Mouse (Mus musculus) ovary, postnatal 36 days (tissue): ENCODE measurements at regions not wholly inside any gene's neighbourhood (a gene's known extent, or its start where the extent isn't known, plus 50 kb on each side); places are given as distances from the start of the nearest gene placed in this dataset.
A peak's percentile ranks its signal among the peaks of the same experiment; 100 is the strongest.

ENCODE experiments used
- DNase-seq: peaks from one replicate; pipeline ENCODE4 v3.0.0; 2022; ENCODE audit warnings: low spot score, mixed read lengths

DNA sequence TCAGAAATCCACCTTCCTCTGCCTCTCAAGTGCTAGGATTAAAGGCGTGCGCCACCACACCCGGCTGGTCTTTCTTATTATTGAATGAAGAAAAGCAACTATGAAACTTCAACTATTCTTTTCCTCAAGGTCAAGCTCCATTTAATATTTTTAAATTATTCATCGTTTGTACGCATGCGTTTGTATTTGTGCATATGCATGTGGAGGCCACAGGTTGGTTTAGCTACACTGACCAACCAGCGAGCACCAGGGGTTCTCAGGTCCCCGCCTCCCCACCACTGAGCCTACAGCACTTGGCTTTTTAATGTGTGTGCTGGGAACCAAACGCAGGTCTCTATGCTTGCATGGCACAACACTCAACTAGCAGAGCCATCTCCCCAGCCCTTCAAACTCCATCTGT, 51.0 kb upstream of the Tmem252 start:
- DNase-seq = no peak

DNA sequence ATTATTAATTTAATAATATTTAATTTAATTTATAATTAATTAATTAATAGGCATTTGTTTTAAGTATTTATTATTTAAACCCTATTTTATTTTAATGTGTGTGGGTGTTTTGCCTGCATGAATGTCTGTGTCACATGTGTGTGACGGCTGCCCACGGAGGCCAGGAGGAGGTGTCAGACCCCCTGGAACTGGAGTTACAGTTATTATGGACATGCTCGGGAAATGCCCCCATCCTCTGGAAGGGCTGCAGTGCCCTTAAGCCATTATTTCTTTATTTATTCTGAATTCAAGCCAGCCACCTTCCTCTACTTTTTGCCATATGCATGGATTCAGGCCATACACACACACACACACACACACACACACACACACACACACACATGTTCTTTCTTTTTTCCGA, 51.5 kb upstream of the Tmem252 start:
- DNase-seq = no peak

DNA sequence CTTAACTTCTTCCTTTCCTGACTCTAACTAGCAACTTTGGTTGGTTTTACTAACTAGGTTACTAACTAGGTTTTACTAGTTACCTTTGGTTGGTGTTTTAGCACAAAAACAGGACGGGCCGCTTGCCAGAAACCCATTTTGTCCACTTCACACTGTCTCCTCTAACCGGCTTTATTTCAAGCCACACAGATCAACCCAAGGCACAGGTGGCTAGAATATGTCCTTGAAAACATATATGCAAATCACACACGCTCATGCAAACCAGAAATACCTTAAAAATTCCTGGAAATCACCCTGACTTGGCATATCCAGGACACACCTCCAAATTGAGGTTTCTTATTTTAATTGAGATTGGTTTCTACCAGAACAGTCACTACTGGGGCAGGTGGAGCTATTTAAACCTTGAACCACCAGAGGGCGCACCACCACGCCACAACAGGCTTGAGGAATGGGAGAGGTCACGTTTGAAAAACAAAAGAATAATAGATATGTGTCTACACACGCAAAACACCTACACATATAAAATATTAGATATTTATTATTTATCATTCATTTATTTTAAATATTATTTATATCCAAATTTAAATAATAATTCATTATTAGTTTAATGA, 52.1 kb upstream of the Tmem252 start:
- peak; percentile 55 for DNase-seq

GRCm38 (mm10) chr19:24615762-24616310, 58.0 kb upstream of the Tmem252 start:
- DNase-seq = no peak

GRCm38 (mm10) chr19:24607884-24608283, 52.2 kb upstream of the Pip5k1b start:
- DNase-seq = no peak

DNA sequence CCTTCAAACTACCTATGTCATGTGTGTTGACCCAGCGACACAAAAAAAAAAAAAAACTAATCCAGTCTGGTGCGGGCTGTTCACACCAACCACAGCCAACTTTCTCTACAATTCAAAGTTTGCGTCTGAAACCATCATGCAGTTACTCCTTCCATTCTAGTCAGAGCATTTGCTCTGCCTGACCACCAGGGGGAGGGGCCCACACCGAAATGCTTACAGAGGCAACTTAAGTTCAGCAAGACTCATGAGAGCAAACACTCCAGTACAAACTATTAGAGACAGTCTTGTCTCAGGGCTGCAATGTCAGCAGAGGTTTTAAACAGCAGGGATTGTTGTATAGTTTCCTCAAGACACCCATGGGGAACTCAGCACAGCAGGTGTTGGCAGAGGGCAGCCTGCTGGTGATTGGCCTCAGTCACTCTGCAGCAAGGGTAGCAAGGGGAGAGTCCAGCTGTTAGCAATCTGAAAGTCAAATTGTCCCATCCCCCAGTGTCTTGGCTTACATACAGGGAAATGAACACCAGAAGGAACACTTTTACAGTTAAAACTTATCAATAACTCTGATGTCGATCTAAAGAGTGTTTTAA, 50.8 kb upstream of the Pip5k1b start:
- DNase-seq = no peak
